Mouse (Mus musculus) MEL (cell line): Measurements from ENCODE around the gene Abca13. TPM values are rescaled to one million over a fixed set of nuclear protein-coding genes. Genes with fewer than 3 reads are reported as not detected.
"Not testable (repeated sequence)": the region's sequence is repeated elsewhere in the genome, so short reads cannot be mapped to it uniquely, and the experiment has no call there.

Experiments
- DNase-seq: peaks from one replicate; pipeline ENCODE4 v3.0.0; 2011; ENCODE audit warnings: low read depth, low spot score
- H3K27ac ChIP-seq: 2 replicates; pipeline ENCODE4 v1.5.1; 2012; ENCODE audit warnings: low read depth, mild to moderate bottlenecking, control low read depth, low read length, moderate library complexity; ENCODE audit not compliant: control insufficient read depth
- H3K27me3 ChIP-seq, 2 experiments: fragments of 150-350 bp in 1 of 2; sonication (generic) in 1 of 2; 2 replicates each; pipeline ENCODE4 v1.6.1; 2012; ENCODE audit warnings: low read length in 2 of 2, mild to moderate bottlenecking in 2 of 2, improper control_type of control experiment in 1 of 2, moderate library complexity in 1 of 2; ENCODE audit not compliant: insufficient read depth in 2 of 2, control insufficient read depth in 1 of 2
- H3K36me3 ChIP-seq, 2 experiments: 2 replicates each; pipeline ENCODE4 v1.6.1; 2012 to 2014; ENCODE audit warnings: low read length in 2 of 2, improper control_type of control experiment in 1 of 2, inconsistent platforms in 1 of 2, mild to moderate bottlenecking in 1 of 2; ENCODE audit not compliant: insufficient read depth in 2 of 2, control insufficient read depth in 1 of 2
- H3K4me1 ChIP-seq, 2 experiments: fragments of 150-350 bp in 1 of 2; sonication (generic) in 1 of 2; 2 replicates each; pipeline ENCODE4 v1.6.1; 2012; ENCODE audit warnings: low read length in 2 of 2, improper control_type of control experiment in 1 of 2, mild to moderate bottlenecking in 1 of 2; ENCODE audit not compliant: insufficient read depth in 2 of 2, control insufficient read depth in 1 of 2
- H3K4me3 ChIP-seq, 2 experiments: fragments of 150-350 bp in 1 of 2; sonication (generic) in 1 of 2; 2 replicates each; pipeline ENCODE4 v1.5.1; 2012; ENCODE audit warnings: low read depth in 2 of 2, low read length in 2 of 2, mild to moderate bottlenecking in 2 of 2, moderate library complexity in 2 of 2, control low read depth in 1 of 2, improper control_type of control experiment in 1 of 2; ENCODE audit not compliant: control insufficient read depth in 1 of 2, insufficient read depth in 1 of 2
- H3K79me2 ChIP-seq: 2 replicates; pipeline ENCODE4 v1.6.1; 2012; ENCODE audit warnings: mild to moderate bottlenecking, low read length, moderate library complexity; ENCODE audit not compliant: control insufficient read depth, poor library complexity, insufficient read depth
- H3K9ac ChIP-seq: 2 replicates; pipeline ENCODE4 v1.6.1; 2012; ENCODE audit warnings: low read depth, mild to moderate bottlenecking, control low read depth, low read length, moderate library complexity; ENCODE audit not compliant: control insufficient read depth, poor library complexity, severe bottlenecking
- H3K9me3 ChIP-seq: fragments of 150-350 bp; sonication (generic); replicated peaks from 2 replicates; pipeline ENCODE4 v1.6.1; 2012; ENCODE audit warnings: mild to moderate bottlenecking, low read length, improper control_type of control experiment, moderate library complexity; ENCODE audit not compliant: insufficient read depth
- GATA1 ChIP-seq: IDR thresholded peaks from 2 replicates; pipeline ENCODE4 v1.6.1; 2011; ENCODE audit warnings: low read depth, low read length, improper control_type of control experiment
- JUND ChIP-seq: IDR thresholded peaks from 2 replicates; pipeline ENCODE4 v1.6.1; 2011; ENCODE audit warnings: low read depth, mild to moderate bottlenecking, improper control_type of control experiment, low read length
- KAT2A ChIP-seq: conservative IDR thresholded peaks from 2 replicates; pipeline ENCODE4 v1.6.1; 2012; ENCODE audit warnings: low read depth, low read length, improper control_type of control experiment, inconsistent platforms
- MAFK ChIP-seq: IDR thresholded peaks from 2 replicates; pipeline ENCODE4 v1.6.1; 2011; ENCODE audit warnings: low read depth, mild to moderate bottlenecking, low read length, improper control_type of control experiment, borderline replicate concordance
- MAZ ChIP-seq: IDR thresholded peaks from 2 replicates; pipeline ENCODE4 v1.6.1; 2012; ENCODE audit warnings: low read depth, mild to moderate bottlenecking, inconsistent platforms, low read length, improper control_type of control experiment
- MYC ChIP-seq: IDR thresholded peaks from 2 replicates; pipeline ENCODE4 v1.6.1; 2011; ENCODE audit warnings: low read depth, mild to moderate bottlenecking, low read length, improper control_type of control experiment, moderate library complexity
- POLR2AphosphoS2 ChIP-seq: IDR thresholded peaks from 2 replicates; pipeline ENCODE4 v1.6.1; 2011; ENCODE audit warnings: low read length, improper control_type of control experiment
- POLR2AphosphoS5 ChIP-seq: IDR thresholded peaks from 2 replicates; pipeline ENCODE4 v1.6.1; 2012; ENCODE audit warnings: low read depth, borderline replicate concordance, mild to moderate bottlenecking, inconsistent platforms, low read length, moderate library complexity, mixed read lengths
- SIN3A ChIP-seq: IDR thresholded peaks from 2 replicates; pipeline ENCODE4 v1.6.1; 2012; ENCODE audit warnings: low read length, improper control_type of control experiment, inconsistent platforms
- TBP ChIP-seq: IDR thresholded peaks from 2 replicates; pipeline ENCODE4 v1.8.0; 2011; ENCODE audit warnings: low read depth, low read length, improper control_type of control experiment
- TCF12 ChIP-seq: IDR thresholded peaks from 2 replicates; pipeline ENCODE4 v1.6.1; 2014; ENCODE audit warnings: low read depth, mild to moderate bottlenecking, inconsistent platforms, low read length, improper control_type of control experiment, moderate library complexity
- UBTF ChIP-seq: IDR thresholded peaks from 2 replicates; pipeline ENCODE4 v1.6.1; 2012; ENCODE audit warnings: low read depth, mild to moderate bottlenecking, inconsistent platforms, low read length, improper control_type of control experiment, moderate library complexity, borderline replicate concordance; ENCODE audit not compliant: insufficient read depth
- USF1 ChIP-seq: IDR thresholded peaks from 2 replicates; pipeline ENCODE4 v1.6.1; 2014; ENCODE audit warnings: low read depth, mild to moderate bottlenecking, inconsistent platforms, low read length, improper control_type of control experiment, moderate library complexity
- ZC3H11A ChIP-seq: IDR thresholded peaks from 2 replicates; pipeline ENCODE4 v1.6.1; 2012; ENCODE audit warnings: low read depth, mild to moderate bottlenecking, inconsistent platforms, low read length, improper control_type of control experiment
- ZKSCAN1 ChIP-seq: IDR thresholded peaks from 2 replicates; pipeline ENCODE4 v1.6.1; 2012; ENCODE audit warnings: low read depth, mild to moderate bottlenecking, inconsistent platforms, low read length, improper control_type of control experiment, moderate library complexity
- ZNF384 ChIP-seq: IDR thresholded peaks from 2 replicates; pipeline ENCODE4 v1.6.1; 2012; ENCODE audit warnings: low read depth, mild to moderate bottlenecking, inconsistent platforms, low read length, improper control_type of control experiment
- polyA plus RNA-seq, 2 experiments: library from polyadenylated mRNA; stranded (reverse) in 1 of 2; unstranded in 1 of 2; fragments of >175 nt in 1 of 2; fragments of >200 nt in 1 of 2; gene quantifications; 2 replicates each; pipeline versions ENCODE4 v1.2.1 to v1.2.4; 2012; ENCODE audit warnings: low replicate concordance in 2 of 2, low read depth in 1 of 2; ENCODE audit not compliant: insufficient read length in 2 of 2, insufficient read depth in 1 of 2, missing spikeins in 1 of 2
- total RNA-seq: library from RNA; depleted of rRNA; stranded (reverse); fragments of 300-350 nt; gene quantifications from 2 replicates; pipeline ENCODE4 v1.2.3, GENCODE M21; 2012

Gene Abca13
- total and polyA plus RNA-seq, 3 experiments, result not detected

- no peaks in the 10 kb centered on the region for H3K27me3 ChIP-seq
- no peak overlapping the region for H3K4me3 ChIP-seq
- no peak for TF ChIP-seq SIN3A
- TF ChIP-seq ZKSCAN1, result no peak
- no peak for TF ChIP-seq MAFK
- no peak for TF ChIP-seq KAT2A
- TF ChIP-seq ZNF384, result no peak
- TF ChIP-seq GATA1, result no peak
- TF ChIP-seq POLR2AphosphoS2, result no peak
- no peak for TF ChIP-seq TBP
- no peak for TF ChIP-seq UBTF
- TF ChIP-seq JUND, result no peak
- TF ChIP-seq MYC, result no peak
- no peak for TF ChIP-seq ZC3H11A
- TF ChIP-seq MAZ, result no peak
- H3K9me3 ChIP-seq, result no peaks in the 10 kb centered on the region
- no peak for DNase-seq
- H3K4me1 ChIP-seq, result no peaks in the 10 kb centered on the region
- H3K27ac ChIP-seq, result no peak overlapping the region
- H3K79me2 ChIP-seq, result no peaks in the 10 kb centered on the region
- no peaks in the 10 kb centered on the region for H3K36me3 ChIP-seq
- no peak overlapping the region for H3K9ac ChIP-seq
Measured at GRCm38 (mm10) chr11:9146683-9147082, 45.1 kb upstream of the Abca13 start.

GRCm38 (mm10) chr11:9148206-9148605, 43.5 kb upstream of the Abca13 start:
- Histone ChIP-seq H3K79me2 (no peaks in the 10 kb centered on the region), H3K9ac (no peak overlapping the region), H3K27me3 (no peaks in the 10 kb centered on the region), H3K36me3 (no peaks in the 10 kb centered on the region), H3K4me3 (no peak overlapping the region), H3K4me1 (no peaks in the 10 kb centered on the region), H3K27ac (no peak overlapping the region), H3K9me3 (no peaks in the 10 kb centered on the region)
- TF ChIP-seq USF1 (no peak), ZNF384 (no peak), POLR2AphosphoS5 (no peak), TCF12 (no peak), TBP (no peak)
- no peak for DNase-seq

- not testable (repeated sequence) for DNase-seq, H3K36me3 ChIP-seq, H3K4me1 ChIP-seq, H3K9ac ChIP-seq, H3K79me2 ChIP-seq, H3K27ac ChIP-seq, H3K4me3 ChIP-seq, H3K9me3 ChIP-seq, H3K27me3 ChIP-seq
Measured at GRCm38 (mm10) chr11:9150403-9150802, 41.3 kb upstream of the Abca13 start.
